Mouse (Mus musculus): ENCODE measurements around the gene Zranb2.

Zranb2 gene

GRCm38 (mm10) chr3:157578469-157579170 lies 44.7 kb downstream of the Zranb2 start:
- no peak for DNase-seq (ENCODE audit: low read depth, low spot score)

- DNase-seq (ENCODE audit: low read depth, low spot score): no peak
Measured at GRCm38 (mm10) chr3:157579376-157579775, 45.4 kb downstream of the Zranb2 start.

GRCm38 (mm10) chr3:157580299-157580698 lies 46.3 kb downstream of the Zranb2 start:
- no peak for DNase-seq (ENCODE audit: low read depth, low spot score)

GRCm38 (mm10) chr3:157581755-157582154 lies 47.8 kb downstream of the Zranb2 start:
- peak; percentile 16 for DNase-seq (ENCODE audit: low read depth, low spot score)

- no peak for DNase-seq (ENCODE audit: low read depth, low spot score)
Measured at GRCm38 (mm10) chr3:157582626-157583405, 48.9 kb downstream of the Zranb2 start.

GRCm38 (mm10) chr3:157597837-157598379 lies 63.9 kb downstream of the Zranb2 start:
- no peak for DNase-seq (ENCODE audit: low read depth, low spot score)
